Mouse (Mus musculus) cerebellum, adult 9-11 months (tissue): ENCODE measurements around the gene Uck1.

Source experiments
- DNase-seq: peaks from one replicate; pipeline ENCODE4 v3.0.0; 2022

Gene Uck1

GRCm38 (mm10) chr2:32218541-32219334 lies 41.2 kb downstream of the Uck1 start:
- DNase-seq, result peak; percentile 60

- peak; percentile 56 for DNase-seq
These were observed 41.8 kb downstream of the Uck1 start for GRCm38 (mm10) chr2:32218113-32218512.

- DNase-seq, result peak; percentile 17
These were observed 42.3 kb downstream of the Uck1 start for GRCm38 (mm10) chr2:32217656-32218055.

GRCm38 (mm10) chr2:32216506-32216905 lies 43.5 kb downstream of the Uck1 start:
- peak; percentile 22 for DNase-seq

DNA sequence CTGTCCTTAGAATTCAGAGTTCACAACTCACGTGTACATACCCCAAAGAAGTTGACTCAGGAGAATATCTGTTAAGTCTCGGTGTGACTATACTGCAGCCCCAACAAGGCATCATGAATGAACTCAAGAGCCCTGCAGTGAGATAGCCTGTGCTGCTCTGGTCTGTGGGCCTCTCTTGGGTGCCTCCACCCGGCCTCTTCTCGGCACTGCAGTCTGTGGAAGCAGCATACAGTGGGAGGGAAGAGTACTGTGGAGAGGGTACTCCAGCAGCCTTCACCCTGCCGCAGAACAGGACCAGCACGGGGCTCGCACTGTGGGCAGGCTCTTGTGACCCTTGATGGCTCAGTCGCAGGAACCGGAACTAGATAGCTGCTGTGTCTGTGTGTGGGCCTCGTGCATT lies 44.4 kb downstream of the Uck1 start:
- DNase-seq, result no peak

- DNase-seq, result no peak
These were observed 47.0 kb downstream of the Uck1 start for GRCm38 (mm10) chr2:32213000-32213399.

GRCm38 (mm10) chr2:32211689-32212088 lies 48.3 kb downstream of the Uck1 start:
- peak; percentile 78 for DNase-seq

DNA sequence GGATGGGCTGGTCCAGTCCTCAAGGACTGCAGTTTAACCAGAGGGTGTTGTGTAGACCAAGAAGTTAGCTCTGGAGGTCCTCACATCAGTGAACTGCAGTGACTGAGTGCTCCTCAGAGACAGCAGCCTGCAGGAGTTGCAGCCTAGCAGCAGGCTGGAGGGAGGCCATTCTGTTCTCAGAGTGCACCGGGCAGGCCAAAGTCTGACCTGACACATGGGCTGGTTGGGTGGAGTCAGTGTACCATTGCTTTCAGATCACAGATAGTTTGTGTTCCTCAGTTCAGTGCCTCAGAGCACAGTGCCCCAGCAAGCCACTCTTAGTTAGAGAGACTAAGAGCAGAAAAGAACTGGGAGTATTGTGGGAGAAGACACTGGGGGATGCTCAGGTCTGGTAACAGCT lies 52.3 kb downstream of the Uck1 start:
- DNase-seq, result no peak
